Mouse (Mus musculus) adrenal gland, adult 2 months (tissue): ENCODE results near the gene Nfkb2. TPM values are rescaled to one million over a fixed set of nuclear protein-coding genes. Genes with fewer than 3 reads are reported as not detected.

Experiments used
- DNase-seq: peaks from one replicate; pipeline ENCODE4 v3.0.0; 2021
- polyA plus RNA-seq: library from polyadenylated mRNA; depleted of rRNA; stranded (reverse); fragments of >200 nt; gene quantifications from 2 replicates; pipeline ENCODE4 v1.2.3, GENCODE M21; 2012
- total RNA-seq, 2 experiments: library from RNA; stranded (reverse); gene quantifications; 2 replicates each; pipeline ENCODE4 v1.2.3; 2021

Gene Nfkb2
- total and polyA plus RNA-seq, 3 experiments = 34.9 to 80.9 (median 44.3) TPM

- DNase-seq = peak; percentile 81
Observed at GRCm38 (mm10) chr19:46308706-46309435, 4.8 kb downstream of the Nfkb2 start.

DNA sequence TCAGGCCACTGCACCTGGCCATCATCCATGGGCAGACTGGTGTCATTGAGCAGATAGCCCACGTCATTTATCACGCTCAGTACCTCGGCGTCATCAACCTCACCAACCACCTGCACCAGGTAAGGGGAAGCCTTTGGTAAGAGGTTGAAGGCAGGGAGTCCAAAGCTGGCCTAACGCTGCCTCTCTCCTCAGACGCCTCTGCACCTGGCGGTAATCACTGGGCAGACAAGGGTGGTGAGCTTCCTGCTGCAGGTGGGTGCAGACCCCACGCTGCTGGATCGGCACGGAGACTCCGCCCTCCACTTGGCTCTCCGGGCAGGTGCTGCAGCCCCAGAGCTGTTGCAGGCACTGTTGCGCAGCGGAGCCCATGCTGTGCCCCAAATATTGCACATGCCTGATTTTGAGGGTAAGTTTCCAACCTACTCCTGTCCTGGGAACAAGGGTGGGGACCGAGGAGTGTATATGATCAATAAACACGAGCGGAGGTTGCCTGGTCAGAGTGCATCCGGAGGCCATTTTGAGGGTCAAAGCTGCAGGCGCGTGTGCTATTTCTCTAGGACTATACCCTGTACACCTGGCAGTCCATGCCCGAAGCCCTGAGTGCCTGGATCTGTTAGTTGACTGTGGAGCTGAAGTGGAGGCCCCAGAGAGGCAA lies 5.7 kb downstream of the Nfkb2 start:
- peak; percentile 7 for DNase-seq

DNA sequence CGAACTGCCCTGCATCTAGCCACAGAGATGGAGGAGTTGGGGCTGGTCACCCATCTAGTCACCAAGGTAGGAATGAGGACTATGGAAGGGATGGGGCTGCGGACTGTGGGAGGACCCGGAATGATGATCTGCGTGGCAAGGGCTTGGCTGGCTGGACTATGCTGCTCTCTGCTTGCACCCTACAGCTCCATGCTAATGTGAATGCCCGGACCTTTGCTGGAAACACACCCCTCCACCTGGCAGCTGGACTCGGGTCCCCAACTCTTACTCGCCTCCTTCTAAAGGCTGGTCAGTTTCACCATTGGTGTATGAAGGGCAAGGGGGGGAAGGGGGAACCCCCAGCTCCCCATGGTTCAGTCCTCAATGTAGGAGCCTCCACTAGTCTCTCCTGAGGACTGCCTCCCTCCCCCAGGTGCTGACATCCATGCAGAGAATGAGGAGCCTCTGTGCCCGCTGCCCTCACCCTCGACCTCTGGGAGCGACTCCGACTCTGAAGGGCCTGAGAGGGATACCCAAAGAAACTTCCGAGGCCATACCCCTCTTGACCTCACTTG lies 6.3 kb downstream of the Nfkb2 start:
- no peak for DNase-seq

DNA sequence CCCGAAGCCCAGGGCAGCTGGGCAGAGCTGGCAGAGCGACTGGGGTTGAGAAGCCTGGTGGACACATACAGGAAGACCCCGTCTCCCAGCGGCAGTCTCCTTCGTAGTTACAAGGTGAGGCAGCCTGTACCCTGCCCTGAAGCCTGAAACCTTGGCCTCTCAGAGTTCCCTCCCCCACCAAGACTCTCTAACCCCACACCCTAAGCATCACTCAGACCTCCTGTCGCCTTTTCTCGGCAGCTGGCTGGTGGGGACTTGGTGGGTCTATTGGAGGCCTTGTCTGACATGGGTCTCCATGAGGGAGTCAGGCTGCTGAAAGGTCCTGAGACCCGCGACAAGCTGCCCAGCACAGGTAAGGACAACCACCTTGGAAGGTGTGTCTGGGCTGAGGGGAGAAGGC lies 7.2 kb downstream of the Nfkb2 start:
- DNase-seq = no peak

DNA sequence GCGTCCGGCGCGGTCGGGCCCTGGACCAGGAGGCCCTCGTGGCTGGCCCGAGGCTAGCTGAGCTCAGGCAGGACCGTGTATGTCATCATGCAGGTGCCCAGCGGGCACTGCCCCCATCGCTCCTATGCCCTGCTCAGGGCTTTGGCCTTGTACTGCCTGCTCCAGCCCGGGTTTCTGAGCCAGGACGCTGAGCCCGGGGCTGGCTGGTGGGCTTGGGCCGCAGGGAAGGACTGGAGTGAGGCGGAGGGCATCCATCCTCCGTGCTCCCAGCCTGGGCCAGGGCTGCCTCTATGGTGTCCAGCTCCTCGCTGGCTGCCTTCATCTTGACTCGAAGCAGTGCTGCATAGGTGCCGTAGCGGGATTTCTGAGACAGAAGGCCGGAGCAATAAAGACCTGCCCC lies 8.4 kb downstream of the Nfkb2 start:
- DNase-seq = peak; percentile 4

GRCm38 (mm10) chr19:46313116-46313515 lies 9.0 kb downstream of the Nfkb2 start:
- DNase-seq = no peak

DNA sequence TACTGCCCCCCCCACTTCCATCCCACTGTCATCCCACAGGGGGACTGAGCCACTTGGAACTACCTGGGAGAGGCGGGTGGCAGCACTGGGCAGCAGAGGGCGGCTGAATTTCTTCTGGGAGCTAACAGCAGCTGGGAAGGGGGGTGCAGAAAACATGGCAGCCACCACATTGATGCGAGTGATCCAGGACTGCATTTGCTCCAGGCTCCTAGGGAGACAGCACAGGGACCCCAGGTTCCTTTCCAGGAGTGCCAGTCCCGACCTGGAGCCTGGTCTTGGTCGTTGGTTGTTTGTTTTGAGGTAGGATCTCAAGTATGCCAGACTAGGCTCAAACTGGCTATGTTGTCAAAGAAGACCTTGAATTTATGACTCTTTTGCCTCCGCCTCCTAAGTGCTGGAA lies 9.5 kb downstream of the Nfkb2 start:
- no peak for DNase-seq

GRCm38 (mm10) chr19:46314151-46314601 lies 10.1 kb downstream of the Nfkb2 start:
- DNase-seq = peak; percentile 24

DNA sequence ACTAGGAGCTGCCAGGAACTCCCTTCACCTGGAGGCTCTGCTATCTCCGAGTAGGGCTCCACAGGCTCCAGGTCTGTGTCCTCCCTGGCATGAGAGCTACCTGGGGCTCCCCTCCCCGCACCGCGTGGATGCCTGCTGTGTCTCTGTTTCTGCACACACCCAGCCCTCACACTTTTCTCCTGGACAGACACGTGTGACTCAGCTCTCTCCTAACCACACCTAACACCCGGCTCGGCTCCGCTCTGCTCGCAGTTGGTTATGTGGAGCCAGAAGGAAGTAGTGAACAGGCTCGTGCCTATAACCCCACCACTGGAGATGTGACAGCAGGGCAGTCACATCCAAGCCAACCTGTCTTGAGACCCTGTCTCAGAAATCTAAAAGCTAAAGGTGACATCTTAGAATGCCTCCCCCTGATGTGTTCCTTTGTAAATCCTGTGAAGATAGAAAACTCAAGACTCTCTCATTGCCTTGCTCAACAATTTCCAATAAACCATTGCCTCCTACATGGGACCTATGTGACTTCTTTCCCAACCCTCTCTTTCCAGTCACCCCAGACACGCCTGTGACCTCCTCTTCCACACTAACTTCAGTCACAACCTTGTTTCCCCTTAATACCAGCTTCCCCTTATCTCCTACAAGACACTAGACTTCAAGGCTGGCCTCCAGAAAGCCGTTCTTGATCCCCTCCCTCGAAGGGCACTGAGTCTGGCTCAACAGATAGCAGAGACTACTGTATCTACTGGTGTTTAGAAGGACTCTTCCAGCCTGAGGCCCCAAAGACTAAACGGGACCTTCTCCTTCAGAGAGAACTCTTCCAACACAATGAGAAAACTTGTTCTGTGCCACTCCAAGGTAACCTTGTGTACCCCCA lies 11.0 kb downstream of the Nfkb2 start:
- no peak for DNase-seq

GRCm38 (mm10) chr19:46315752-46316610 lies 11.9 kb downstream of the Nfkb2 start:
- DNase-seq = no peak

- DNase-seq = peak; percentile 6
Observed at GRCm38 (mm10) chr19:46316846-46317545, 12.9 kb downstream of the Nfkb2 start.

DNA sequence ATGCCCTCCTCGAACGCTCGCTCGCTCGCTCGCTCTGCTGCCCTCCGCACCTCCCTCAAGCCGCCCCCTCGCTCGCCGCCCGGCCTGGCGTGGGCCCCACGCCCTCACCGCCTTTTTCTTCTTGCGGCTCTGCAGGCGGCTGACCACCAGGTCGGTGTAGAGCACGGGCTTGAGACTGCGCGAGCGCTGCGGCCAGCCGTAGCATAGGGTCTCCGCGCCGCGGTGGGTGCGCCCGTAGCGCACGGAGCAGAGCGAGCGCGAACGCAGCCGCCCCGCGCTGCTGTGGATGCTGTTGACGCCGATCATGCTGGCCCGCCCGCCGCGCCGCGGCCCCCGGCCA lies 13.4 kb downstream of the Nfkb2 start:
- peak; percentile 4 for DNase-seq

DNA sequence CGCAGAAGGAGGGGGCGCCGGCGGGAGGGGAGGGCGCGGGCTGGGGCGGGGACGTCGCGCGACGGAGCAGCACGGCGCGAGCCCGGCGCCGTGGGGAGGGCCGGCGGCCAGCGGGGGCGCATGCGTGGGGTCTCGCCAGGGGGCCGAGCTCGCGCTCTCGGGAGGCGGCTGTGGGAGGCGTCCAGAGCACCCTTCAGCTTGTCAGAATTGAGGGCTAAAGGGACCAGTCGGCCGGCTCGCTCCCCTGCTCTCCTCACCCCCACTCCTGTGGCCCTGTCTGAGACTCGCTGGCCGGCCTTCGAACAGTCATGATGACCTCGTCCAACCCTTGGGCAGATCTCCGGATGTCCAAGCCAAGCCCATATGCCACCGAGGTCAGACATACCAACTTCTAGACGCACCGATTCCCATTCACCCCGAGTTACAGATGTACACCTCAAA lies 13.9 kb downstream of the Nfkb2 start:
- peak; percentile 50 for DNase-seq

GRCm38 (mm10) chr19:46318586-46319378 lies 14.7 kb downstream of the Nfkb2 start:
- peak; percentile 93 for DNase-seq

DNA sequence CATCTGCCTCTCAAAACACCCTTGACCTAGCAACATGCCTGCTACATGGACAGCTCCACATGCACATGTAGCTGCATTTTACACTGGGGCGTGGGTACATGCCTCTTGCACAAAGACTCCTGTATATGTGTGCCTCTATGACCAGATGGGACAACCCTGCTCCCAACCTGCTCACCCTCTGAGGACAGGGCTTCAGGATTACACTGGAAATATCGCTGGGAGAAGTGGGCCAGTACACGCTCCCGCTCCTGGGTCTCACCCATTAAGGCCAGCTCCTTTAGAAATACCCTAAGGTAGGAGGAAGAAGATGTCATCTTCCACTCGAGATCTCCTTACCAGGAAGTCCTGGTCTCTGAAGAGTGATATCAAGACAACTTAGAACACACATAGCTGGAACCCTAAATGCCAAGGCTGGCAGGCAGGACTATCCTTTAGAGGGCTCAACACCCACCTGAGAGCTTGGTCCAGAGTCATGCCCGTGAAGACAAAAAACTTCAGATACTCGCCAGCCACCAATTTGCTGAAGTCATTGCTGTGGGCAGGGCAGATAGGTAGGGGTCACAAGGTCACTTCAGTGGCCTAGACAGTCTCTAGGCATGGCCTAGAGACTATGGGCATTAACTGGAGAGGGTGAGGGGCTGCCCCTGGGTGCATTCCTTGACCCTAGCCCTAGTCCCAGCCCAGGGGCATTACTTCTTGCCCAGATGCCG lies 16.1 kb downstream of the Nfkb2 start:
- no peak for DNase-seq

DNA sequence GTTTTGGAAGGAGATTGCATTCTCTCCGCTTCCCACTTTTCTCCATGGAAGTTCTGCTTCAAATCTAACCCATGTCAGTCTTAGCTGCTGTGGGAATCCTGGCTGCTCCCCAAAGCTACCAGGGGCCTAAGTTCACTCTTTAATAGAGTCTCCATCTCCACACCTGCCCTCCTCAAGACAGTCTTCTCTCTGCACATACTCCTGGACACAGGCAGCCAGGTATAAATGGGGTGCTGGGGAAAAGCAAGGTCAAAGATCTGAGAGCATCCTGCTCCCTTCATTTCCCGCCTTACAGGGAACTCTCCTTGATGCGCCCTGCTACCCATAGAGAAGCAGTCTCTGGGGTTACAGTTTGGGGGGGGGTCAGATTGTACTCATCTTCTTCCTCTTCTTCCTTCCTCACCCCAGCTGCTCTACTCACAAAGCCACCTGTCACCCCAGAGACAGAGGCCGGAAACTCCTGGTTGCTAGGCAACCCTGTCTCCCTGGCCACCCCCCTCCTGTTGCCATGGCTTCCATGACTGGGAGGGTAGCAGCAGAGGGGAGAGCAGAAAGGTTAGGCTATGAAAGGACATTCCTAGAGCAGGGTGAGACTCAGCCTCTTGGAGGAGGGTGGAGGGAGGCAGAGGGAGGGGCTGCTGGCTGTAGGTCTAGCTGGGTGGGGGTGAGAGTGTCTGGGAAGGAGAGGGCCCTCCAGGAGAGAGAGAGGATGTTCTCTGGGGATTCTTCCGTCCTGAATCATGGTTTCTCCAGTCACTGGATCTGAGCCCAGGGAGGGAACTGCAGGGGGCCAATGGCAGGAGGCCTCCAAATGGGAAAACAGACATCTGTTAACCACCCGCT lies 17.2 kb downstream of the Nfkb2 start:
- DNase-seq = no peak

DNA sequence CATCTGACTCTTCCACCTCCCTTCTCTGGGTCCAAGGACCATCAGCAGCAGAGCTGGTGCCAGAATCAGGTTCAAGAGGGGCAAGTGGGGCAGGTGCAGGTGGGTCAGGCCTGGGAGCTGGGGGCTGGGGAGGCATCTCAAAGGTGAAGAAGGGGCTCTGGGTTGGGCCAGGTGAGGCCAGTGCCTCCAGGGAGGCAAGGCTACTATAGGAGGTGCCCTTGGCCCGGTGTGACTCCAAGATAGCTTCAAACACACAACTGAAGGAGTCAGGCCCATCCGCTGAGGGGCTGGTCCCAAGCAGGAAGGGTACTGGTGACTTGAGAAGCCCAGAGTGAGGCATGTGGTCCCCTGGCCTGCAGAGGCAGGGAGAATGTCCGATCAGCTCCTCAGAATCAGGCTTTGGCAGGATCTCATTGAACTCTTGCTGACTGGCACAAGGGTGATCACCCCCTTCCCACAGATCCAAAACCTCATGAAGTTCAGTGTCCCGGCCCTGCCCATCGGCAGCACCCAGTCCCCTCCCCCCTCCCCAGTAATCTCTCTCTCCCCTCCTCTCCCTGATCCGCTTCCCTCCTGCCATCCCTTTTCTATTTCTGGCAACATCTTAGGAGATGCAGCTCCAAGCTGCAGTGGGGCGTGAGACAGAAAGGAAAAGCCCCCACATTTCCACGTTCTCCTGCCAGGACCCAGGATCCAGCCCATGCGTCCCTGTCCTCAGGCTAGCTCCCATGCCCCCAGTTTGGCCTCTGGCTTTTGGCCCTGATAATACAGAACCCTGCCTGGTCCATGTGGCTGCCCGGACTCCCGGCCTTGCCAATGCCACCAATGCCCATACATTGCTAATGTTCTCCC lies 18.2 kb downstream of the Nfkb2 start:
- DNase-seq = no peak
